Mouse (Mus musculus) cerebellum, postnatal 14 days (tissue): ENCODE measurements at regions not wholly inside any gene's neighbourhood (a gene's known extent, or its start where the extent isn't known, plus 50 kb on each side); places are given as distances from the start of the nearest gene placed in this dataset.

ENCODE experiments used
- DNase-seq, 2 experiments: peaks; one replicate each; pipeline ENCODE4 v3.0.0; 2021; ENCODE audit warnings: mixed read lengths in 2 of 2

- DNase-seq = peak; percentile 78 to 83
These were observed 354.1 kb downstream of the Cdh7 start for GRCm38 (mm10) chr1:110336303-110336702.
